Mouse (Mus musculus) embryonic facial prominence, embryonic 13.5 days (tissue): ENCODE measurements around the gene Aim2. TPM values are rescaled to one million over a fixed set of nuclear protein-coding genes. Genes with fewer than 3 reads are reported as not detected.

Experiments
- ATAC-seq: fragments of 200-750 bp; cut with Nextera tagmentation; 2 replicates; pipeline ENCODE4 v1.8.0; 2017; ENCODE audit warnings: low read depth; ENCODE audit not compliant: insufficient number of reproducible peaks, insufficient read depth, low FRiP score, low TSS enrichment
- H3K27ac ChIP-seq: fragments of 300-500 bp; sonication (generic); 2 replicates; pipeline ENCODE4 v1.5.1; 2015; ENCODE audit warnings: moderate library complexity, mild to moderate bottlenecking, inconsistent platforms
- H3K27me3 ChIP-seq: fragments of 300-500 bp; sonication (generic); 2 replicates; pipeline ENCODE4 v1.6.1; 2015; ENCODE audit warnings: mild to moderate bottlenecking, inconsistent platforms
- H3K36me3 ChIP-seq: fragments of 300-500 bp; sonication (generic); 2 replicates; pipeline ENCODE4 v1.6.1; 2015; ENCODE audit warnings: mild to moderate bottlenecking, inconsistent platforms
- H3K4me1 ChIP-seq: fragments of 300-500 bp; sonication (generic); 2 replicates; pipeline ENCODE4 v1.6.1; 2015; ENCODE audit warnings: inconsistent platforms
- H3K4me2 ChIP-seq: fragments of 300-500 bp; sonication (generic); 2 replicates; pipeline ENCODE4 v1.6.1; 2015; ENCODE audit warnings: moderate library complexity, mild to moderate bottlenecking, inconsistent platforms
- H3K4me3 ChIP-seq: fragments of 300-500 bp; sonication (generic); 2 replicates; pipeline ENCODE4 v1.5.1; 2015; ENCODE audit warnings: mild to moderate bottlenecking, inconsistent platforms
- H3K9ac ChIP-seq: fragments of 300-500 bp; sonication (generic); 2 replicates; pipeline ENCODE4 v1.6.1; 2015; ENCODE audit warnings: mild to moderate bottlenecking, inconsistent platforms
- H3K9me3 ChIP-seq: fragments of 300-500 bp; sonication (generic); 2 replicates; pipeline ENCODE4 v1.6.1; 2016; ENCODE audit warnings: inconsistent platforms
- WGBS: fragments of 180-500 bp; shearing (Covaris S2); methylation state at CpG from one replicate; pipeline ENCODE4 v1.1.7; 2015; ENCODE audit warnings: mixed read lengths; 5-methylcytosine and 5-hydroxymethylcytosine counted together
- polyA plus RNA-seq: library from polyadenylated mRNA; unstranded; fragments of >200 nt; fragmentation: Nextera tagmentation; extraction: Ambion mirVana; gene quantifications from 2 replicates; pipeline ENCODE4 v1.2.1, GENCODE M21; 2015

Gene Aim2
- polyA plus RNA-seq, 1 experiment from 2014 or later: 3.1 TPM

GRCm38 (mm10) chr1:173328446-173328845 is 22.2 kb upstream of the Aim2 start:
- Histone ChIP-seq H3K4me2 (no peak overlapping the region), H3K4me3 (no peak overlapping the region), H3K4me1 (peaks cover 4% of the 10 kb centered on the region; the same call in 1 of the 2 replicates), H3K27ac (no peak overlapping the region), H3K27me3 (no peaks in the 10 kb centered on the region), H3K9ac (no peak overlapping the region), H3K9me3 (no peaks in the 10 kb centered on the region), H3K36me3 (no peaks in the 10 kb centered on the region)
- ATAC-seq: no peak
- WGBS: 51% methylated on average over 8 of the region's 8 CpGs

- Histone ChIP-seq H3K4me2 (no peak overlapping the region), H3K4me3 (no peak overlapping the region), H3K27me3 (no peaks in the 10 kb centered on the region), H3K9ac (no peak overlapping the region), H3K4me1 (peaks cover 4% of the 10 kb centered on the region; the same call in 1 of the 2 replicates), H3K9me3 (no peaks in the 10 kb centered on the region), H3K27ac (no peak overlapping the region), H3K36me3 (no peaks in the 10 kb centered on the region)
- no peak for ATAC-seq
- WGBS: 44% methylated on average over 4 of the region's 4 CpGs
These were observed 21.5 kb upstream of the Aim2 start for GRCm38 (mm10) chr1:173329185-173329584.

- Histone ChIP-seq H3K36me3 (no peaks in the 10 kb centered on the region), H3K27ac (no peak overlapping the region), H3K27me3 (no peaks in the 10 kb centered on the region), H3K9me3 (no peaks in the 10 kb centered on the region), H3K4me1 (peaks cover 4% of the 10 kb centered on the region; the same call in 1 of the 2 replicates), H3K9ac (no peak overlapping the region), H3K4me3 (no peak overlapping the region), H3K4me2 (no peak overlapping the region)
- no peak for ATAC-seq
- WGBS: 70% methylated on average over 5 of the region's 5 CpGs
These were observed 20.9 kb upstream of the Aim2 start for GRCm38 (mm10) chr1:173329743-173330142.

- H3K36me3 ChIP-seq: no peaks in the 10 kb centered on the region
- no peak for ATAC-seq
- WGBS: 94% methylated on average over 5 of the region's 5 CpGs
These were observed 18.3 kb upstream of the Aim2 start for GRCm38 (mm10) chr1:173332418-173332817.

GRCm38 (mm10) chr1:173333312-173334253 is 17.1 kb upstream of the Aim2 start, which contains the start of gene Ackr1:
Gene Ackr1 (minus strand): TSS chr1:173333750.
- Histone ChIP-seq H3K4me1 (peaks cover 12% of the 10 kb centered on the region), H3K27ac (no peak within 1 kb of the TSS), H3K36me3 (no peaks in the 10 kb centered on the region), H3K4me2 (no peak within 1 kb of the TSS), H3K9me3 (no peaks in the 10 kb centered on the region), H3K4me3 (no peak within 1 kb of the TSS), H3K9ac (no peak within 1 kb of the TSS), H3K27me3 (no peaks in the 10 kb centered on the region)
- ATAC-seq: peak; percentile 21; the same call in 1 of the 2 replicates
- WGBS: 65% methylated on average over 9 of the region's 9 CpGs

More at GRCm38 (mm10) chr1:173332418-173332817, 18.3 kb upstream of the Aim2 start:
- H3K27me3 ChIP-seq: no peaks in the 10 kb centered on the region
- no peaks in the 10 kb centered on the region for H3K9me3 ChIP-seq
- H3K27ac ChIP-seq: no peak overlapping the region
- no peak overlapping the region for H3K9ac ChIP-seq
- H3K4me3 ChIP-seq: no peak overlapping the region
- H3K4me2 ChIP-seq: no peak overlapping the region
- H3K4me1 ChIP-seq: peaks cover 12% of the 10 kb centered on the region

- WGBS: 56% methylated on average over 11 of the region's 11 CpGs
- H3K4me1 ChIP-seq: peaks cover 8% of the 10 kb centered on the region; the same call in 1 of the 2 replicates
- H3K9me3 ChIP-seq: no peaks in the 10 kb centered on the region
- no peaks in the 10 kb centered on the region for H3K27me3 ChIP-seq
- ATAC-seq: no peak
- H3K36me3 ChIP-seq: no peaks in the 10 kb centered on the region
- H3K27ac ChIP-seq: no peak overlapping the region
- no peak overlapping the region for H3K9ac ChIP-seq
- no peak overlapping the region for H3K4me2 ChIP-seq
- H3K4me3 ChIP-seq: no peak overlapping the region
These were observed 14.8 kb upstream of the Aim2 start for GRCm38 (mm10) chr1:173335903-173336302.

- Histone ChIP-seq H3K27ac (no peak overlapping the region), H3K4me1 (peaks cover 8% of the 10 kb centered on the region; the same call in 1 of the 2 replicates)
These were observed 13.7 kb upstream of the Aim2 start for GRCm38 (mm10) chr1:173337008-173337407.

GRCm38 (mm10) chr1:173339543-173339942 is 11.1 kb upstream of the Aim2 start:
- no peak for ATAC-seq
- Histone ChIP-seq H3K4me3 (no peak overlapping the region), H3K27ac (no peak overlapping the region), H3K9ac (no peak overlapping the region), H3K4me2 (no peak overlapping the region), H3K9me3 (no peaks in the 10 kb centered on the region), H3K27me3 (no peaks in the 10 kb centered on the region), H3K36me3 (0 out of 2 replicates have a peak, but pooled peaks cover 4% of the 10 kb centered on the region), H3K4me1 (peaks cover 8% of the 10 kb centered on the region; the same call in 1 of the 2 replicates)
- 7% methylated on average over 2 of the region's 2 CpGs for WGBS

More at GRCm38 (mm10) chr1:173337008-173337407, 13.7 kb upstream of the Aim2 start:
- Histone ChIP-seq H3K4me2 (no peak overlapping the region), H3K4me3 (no peak overlapping the region), H3K9ac (no peak overlapping the region), H3K9me3 (no peaks in the 10 kb centered on the region), H3K27me3 (no peaks in the 10 kb centered on the region), H3K36me3 (no peaks in the 10 kb centered on the region)
- no peak for ATAC-seq
- 87% methylated on average over 10 of the region's 10 CpGs for WGBS

GRCm38 (mm10) chr1:173342425-173342824 is 8.3 kb upstream of the Aim2 start:
- Histone ChIP-seq H3K4me2 (no peak overlapping the region), H3K4me3 (no peak overlapping the region), H3K27ac (no peak overlapping the region), H3K36me3 (0 out of 2 replicates have a peak, but pooled peaks cover 8% of the 10 kb centered on the region), H3K9ac (no peak overlapping the region), H3K9me3 (no peaks in the 10 kb centered on the region), H3K4me1 (0 out of 2 replicates have a peak, but pooled peaks cover 3% of the 10 kb centered on the region), H3K27me3 (no peaks in the 10 kb centered on the region)
- 74% methylated on average over 1 of the region's 1 CpGs for WGBS
- ATAC-seq: no peak

- Histone ChIP-seq H3K4me3 (no peak overlapping the region), H3K9ac (no peak overlapping the region), H3K9me3 (no peaks in the 10 kb centered on the region), H3K27ac (no peak overlapping the region), H3K4me1 (peaks cover 6% of the 10 kb centered on the region), H3K4me2 (no peak overlapping the region), H3K27me3 (no peaks in the 10 kb centered on the region), H3K36me3 (0 out of 2 replicates have a peak, but pooled peaks cover 8% of the 10 kb centered on the region)
- ATAC-seq: no peak
- WGBS: 84% methylated on average over 3 of the region's 3 CpGs
These were observed 6.7 kb upstream of the Aim2 start for GRCm38 (mm10) chr1:173343934-173344333.

- Histone ChIP-seq H3K4me2 (no peak overlapping the region), H3K9me3 (no peaks in the 10 kb centered on the region), H3K27me3 (no peaks in the 10 kb centered on the region), H3K4me3 (no peak overlapping the region), H3K9ac (no peak overlapping the region), H3K4me1 (peaks cover 13% of the 10 kb centered on the region), H3K36me3 (0 out of 2 replicates have a peak, but pooled peaks cover 8% of the 10 kb centered on the region), H3K27ac (no peak overlapping the region)
- WGBS: 69% methylated on average over 4 of the region's 4 CpGs
- ATAC-seq: no peak
These were observed 5.6 kb upstream of the Aim2 start for GRCm38 (mm10) chr1:173345112-173345511.
